Mouse (Mus musculus): ENCODE results near the gene Guca1a.
"Not testable (repeated sequence)": the region's sequence is repeated elsewhere in the genome, so short reads cannot be mapped to it uniquely, and the experiment has no call there.

Guca1a gene

GRCm38 (mm10) chr17:47409897-47410861 is 9.8 kb upstream of the Guca1a start:
- not testable (repeated sequence) for DNase-seq (ENCODE audit: low read depth)

GRCm38 (mm10) chr17:47408558-47408898 is 8.1 kb upstream of the Guca1a start:
- peak; percentile 72 for DNase-seq (ENCODE audit: low read depth)

GRCm38 (mm10) chr17:47407717-47408557 is 7.6 kb upstream of the Guca1a start:
- no peak for DNase-seq (ENCODE audit: low read depth)

- DNase-seq (ENCODE audit: low read depth): no peak
Observed at GRCm38 (mm10) chr17:47399091-47399490, 1.3 kb downstream of the Guca1a start.

DNA sequence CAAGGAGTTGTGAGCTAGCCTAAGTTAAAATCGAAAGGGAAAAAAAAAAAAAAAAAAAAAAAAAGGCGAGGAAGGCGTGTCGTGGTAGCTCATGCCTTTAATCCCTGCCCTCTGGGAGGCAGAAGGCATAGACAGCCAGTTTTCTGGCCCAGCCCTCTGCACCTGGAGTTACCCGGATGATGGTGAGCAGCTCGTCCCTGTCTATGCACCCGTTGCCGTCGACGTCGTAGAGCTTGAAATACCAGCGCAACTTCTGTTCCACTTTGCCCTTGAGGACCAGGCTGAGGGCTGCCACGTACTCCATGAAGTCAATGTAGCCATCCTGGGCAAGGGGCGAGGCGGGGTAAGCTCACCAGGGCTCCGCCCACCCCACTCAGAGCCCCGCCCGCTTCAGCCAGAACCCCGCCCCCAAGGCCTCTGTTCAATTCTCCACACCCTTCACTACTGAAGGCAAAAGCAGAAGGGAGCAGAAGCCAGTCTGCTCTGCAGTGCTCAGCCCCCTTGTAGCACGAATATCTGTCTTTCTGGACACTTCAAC is 4.9 kb downstream of the Guca1a start:
- DNase-seq (ENCODE audit: low read depth): peak; percentile 50

- DNase-seq (ENCODE audit: low read depth): no peak
Observed at GRCm38 (mm10) chr17:47394223-47394869, 6.0 kb downstream of the Guca1a start.

GRCm38 (mm10) chr17:47386649-47387048 is 13.7 kb downstream of the Guca1a start:
- peak; percentile 51 for DNase-seq (ENCODE audit: low read depth)

- DNase-seq (ENCODE audit: low read depth): no peak
Observed at GRCm38 (mm10) chr17:47385145-47385544, 15.2 kb downstream of the Guca1a start, which contains the start of gene Guca1b. Gene Guca1b (plus strand): TSS chr17:47385393.

GRCm38 (mm10) chr17:47384064-47384463 is 16.3 kb downstream of the Guca1a start:
- no peak for DNase-seq (ENCODE audit: low read depth)

DNA sequence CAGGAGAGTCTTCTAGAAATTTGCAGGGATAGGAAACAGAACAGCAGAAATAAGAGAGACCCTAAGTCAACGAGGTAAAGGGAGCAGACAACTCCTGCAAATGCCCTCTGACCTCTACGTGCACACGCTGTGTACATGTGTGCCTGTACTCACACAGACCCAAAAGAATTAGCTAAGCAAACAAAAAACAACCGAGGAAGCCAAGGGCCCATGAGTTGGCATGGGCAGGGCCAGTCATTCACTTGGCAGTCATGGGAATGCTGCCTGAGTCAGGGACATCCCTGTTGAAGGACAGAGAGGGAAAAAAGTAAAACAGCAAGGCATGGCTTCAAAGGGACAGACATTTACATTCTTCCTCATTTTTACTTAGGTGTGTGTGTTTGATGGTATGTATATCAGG is 17.1 kb downstream of the Guca1a start:
- DNase-seq (ENCODE audit: low read depth): no peak

DNA sequence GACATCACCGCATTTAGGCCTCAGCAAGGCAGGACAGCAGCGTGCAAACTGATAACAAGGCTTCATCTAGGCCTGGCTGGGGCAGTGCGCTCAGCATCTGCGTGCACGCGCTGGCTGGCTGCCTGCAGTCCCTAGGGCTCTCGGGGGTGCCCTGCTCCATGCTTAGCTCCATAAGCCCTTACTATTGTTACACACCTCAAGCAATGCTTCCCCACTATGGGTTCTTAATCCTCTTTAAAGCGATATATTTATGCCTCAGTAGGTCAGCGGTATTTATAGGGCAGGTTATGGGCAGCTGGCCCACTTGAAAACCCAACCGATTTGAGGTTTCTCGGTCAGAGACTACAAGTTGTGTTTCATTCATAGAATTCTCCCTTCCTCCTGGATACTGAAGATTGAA is 18.5 kb downstream of the Guca1a start:
- DNase-seq (ENCODE audit: low read depth): no peak

DNA sequence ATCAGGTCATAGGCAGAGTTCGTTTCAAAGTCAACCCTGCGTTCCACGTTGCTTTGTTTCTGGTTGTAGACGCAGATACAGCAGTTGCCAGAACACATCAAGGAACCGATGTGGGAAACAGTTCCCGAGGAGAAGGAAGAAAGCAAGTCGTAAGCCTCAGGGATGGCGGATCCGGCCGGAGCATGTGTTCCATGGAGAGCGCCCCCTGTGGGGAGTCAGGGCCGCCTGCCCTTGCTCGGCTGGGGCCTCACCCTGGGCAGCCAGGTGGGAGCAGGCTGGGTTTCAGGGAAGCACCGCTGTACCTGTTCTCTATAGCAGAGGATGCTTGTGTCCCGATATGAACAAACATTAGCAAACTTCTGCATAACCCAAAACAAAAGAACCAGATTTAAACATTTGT is 22.3 kb downstream of the Guca1a start:
- DNase-seq (ENCODE audit: low read depth): no peak

DNA sequence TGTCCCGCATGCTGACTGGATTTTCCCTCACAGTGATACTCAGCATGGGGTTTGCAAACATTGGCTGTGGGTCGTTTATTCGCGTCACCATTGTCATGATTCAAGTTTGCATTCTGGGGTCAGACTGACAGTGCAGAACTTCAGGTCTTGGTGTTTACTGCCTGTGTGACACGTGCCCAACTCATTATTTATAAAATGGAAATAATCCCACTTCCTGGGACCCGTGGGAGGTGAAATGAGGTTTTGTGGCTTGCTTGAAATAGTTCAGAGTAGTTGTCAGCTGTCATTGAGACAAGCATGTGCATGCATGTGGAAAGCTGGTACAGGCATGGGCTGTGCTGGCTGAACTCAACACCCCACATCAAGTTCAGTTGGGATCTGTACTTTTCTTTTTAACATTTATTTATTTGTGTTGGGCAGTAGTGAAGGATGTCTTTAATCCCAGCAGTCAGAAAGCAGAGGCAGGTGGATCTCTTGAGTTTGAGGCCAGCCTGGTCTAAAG is 23.6 kb downstream of the Guca1a start:
- no peak for DNase-seq (ENCODE audit: low read depth)

GRCm38 (mm10) chr17:47373991-47374390 is 26.4 kb downstream of the Guca1a start:
- DNase-seq (ENCODE audit: low read depth): peak; percentile 77

DNA sequence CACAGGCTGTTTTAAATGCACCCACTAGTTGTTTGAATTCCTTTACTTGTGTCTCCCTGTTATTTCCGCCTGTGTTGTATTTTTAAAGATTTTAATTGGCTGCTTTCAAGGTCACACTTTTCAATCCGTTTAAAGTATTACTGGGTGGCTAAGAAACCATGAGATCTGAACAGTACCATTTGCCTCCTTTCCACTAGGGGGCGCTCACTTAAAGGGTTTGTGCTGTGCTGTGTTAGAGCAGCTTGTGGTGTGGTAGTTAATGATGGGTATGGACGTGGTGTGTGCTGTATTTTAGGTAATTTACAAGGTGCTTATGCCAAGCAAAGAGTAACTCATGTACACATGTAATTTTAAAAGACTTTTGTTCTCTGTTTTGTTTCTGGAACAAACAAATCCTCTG is 28.9 kb downstream of the Guca1a start:
- DNase-seq (ENCODE audit: low read depth): peak; percentile 89

DNA sequence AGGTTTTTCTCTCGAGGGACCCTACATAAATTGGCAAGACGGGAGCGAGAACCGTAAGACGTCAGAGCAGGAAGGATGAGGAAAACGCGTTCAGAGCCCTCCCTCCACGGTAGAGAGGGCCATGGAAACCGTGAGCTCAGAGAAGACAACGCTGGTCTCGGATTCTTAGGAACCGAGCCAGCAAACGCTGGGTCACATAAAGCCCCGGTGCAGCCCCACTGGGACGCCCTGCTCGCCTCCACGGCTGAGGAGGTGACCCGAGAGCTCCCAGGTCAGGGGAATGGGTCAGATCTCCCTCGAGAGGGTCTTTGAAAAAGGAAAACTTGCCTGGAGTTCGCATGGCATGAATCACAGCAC is 31.3 kb downstream of the Guca1a start:
- peak; percentile 73 for DNase-seq (ENCODE audit: low read depth)

- DNase-seq (ENCODE audit: low read depth): peak; percentile 94
Observed at GRCm38 (mm10) chr17:47368401-47369086, 31.8 kb downstream of the Guca1a start, which contains the start of gene Mrps10. Gene Mrps10 (plus strand): TSS chr17:47368887.

DNA sequence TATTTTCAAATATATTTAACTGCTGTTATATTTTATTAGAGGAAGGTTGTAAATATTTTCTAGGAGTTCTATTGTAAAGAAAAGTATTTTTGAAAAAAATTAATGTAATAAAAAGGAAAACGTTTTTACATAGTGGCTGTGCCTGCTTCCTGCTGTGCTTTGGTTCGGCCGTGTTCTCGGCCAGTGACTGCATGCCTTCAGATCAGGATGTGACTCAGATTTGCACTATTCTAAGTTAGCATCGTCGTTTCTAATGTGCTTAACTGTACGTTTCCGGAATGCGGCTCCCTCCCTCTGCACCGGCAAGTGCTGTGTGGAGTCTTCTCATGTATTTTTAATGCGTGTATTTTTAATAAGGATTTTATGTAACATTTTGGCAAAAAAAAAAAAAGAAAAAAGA is 39.0 kb downstream of the Guca1a start:
- DNase-seq (ENCODE audit: low read depth): no peak

GRCm38 (mm10) chr17:47359964-47360363 is 40.4 kb downstream of the Guca1a start:
- peak; percentile 75 for DNase-seq (ENCODE audit: low read depth)

DNA sequence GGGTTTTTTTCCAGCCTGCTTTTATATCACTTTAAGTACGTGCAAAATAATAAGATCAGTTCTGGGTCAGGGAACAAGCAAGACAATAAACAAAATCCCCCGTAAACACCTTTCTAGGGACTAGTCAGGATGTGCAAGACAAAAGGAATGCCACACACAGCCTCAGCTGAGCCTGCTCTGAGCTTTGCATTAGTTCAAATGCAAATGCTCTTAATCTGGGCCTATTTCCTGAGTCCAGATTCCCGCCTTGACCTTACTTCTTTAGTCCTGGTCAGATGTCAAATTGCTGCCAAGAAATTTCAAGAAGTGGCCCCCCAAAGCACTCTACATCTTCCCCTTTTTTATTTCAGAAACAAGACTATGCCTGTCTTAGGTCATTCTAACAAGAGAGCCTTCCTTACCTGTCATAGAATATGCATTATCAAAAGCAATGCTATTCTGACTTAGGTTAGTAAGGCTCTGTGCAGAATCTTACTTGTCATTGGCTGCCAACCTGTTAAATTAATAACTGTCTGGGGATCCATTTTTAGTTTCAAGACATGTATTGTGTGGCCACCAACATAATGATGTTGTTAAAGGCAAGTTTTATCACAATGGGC is 50.6 kb downstream of the Guca1a start:
- DNase-seq (ENCODE audit: low read depth): no peak
